Mouse (Mus musculus) ovary, postnatal 14 days (tissue): Measurements from ENCODE around the gene Dll1.
A peak's percentile ranks its signal among the peaks of the same experiment; 100 is the strongest.

Experiments
- DNase-seq: peaks from one replicate; pipeline ENCODE4 v3.0.0; 2022; ENCODE audit warnings: low spot score

Dll1 gene

GRCm38 (mm10) chr17:15325976-15326842 is 50.5 kb downstream of the Dll1 start:
- no peak for DNase-seq

- DNase-seq, result peak; percentile 5
These were observed 53.4 kb downstream of the Dll1 start for GRCm38 (mm10) chr17:15323191-15323834.
